Mouse (Mus musculus): ENCODE measurements around the gene Angptl6. TPM values are rescaled to one million over a fixed set of nuclear protein-coding genes. Genes with fewer than 3 reads are reported as not detected.
"Not testable (repeated sequence)": the region's sequence is repeated elsewhere in the genome, so short reads cannot be mapped to it uniquely, and the experiment has no call there.

The Angptl6 gene
- polyA plus RNA-seq, 1 experiment from 2014 or later: 10.4 TPM

GRCm38 (mm10) chr9:20861821-20862220 lies 17.7 kb downstream of the Angptl6 start:
- ATAC-seq: no peak
- Histone ChIP-seq H3K9me3 (no peaks in the 10 kb centered on the region), H3K27me3 (peaks cover 6% of the 10 kb centered on the region), H3K9ac (replicated peaks) (no peak overlapping the region), H3K4me2 (replicated peaks) (no peak overlapping the region), H3K4me1 (replicated peaks) (no peaks in the 10 kb centered on the region), H3K36me3 (no peaks in the 10 kb centered on the region), H3K4me3 (replicated peaks) (no peak overlapping the region), H3K27ac (no peak overlapping the region)
- WGBS: 9% methylated on average over 4 of the region's 4 CpGs

GRCm38 (mm10) chr9:20859926-20860325 lies 19.6 kb downstream of the Angptl6 start:
- no peak for ATAC-seq
- Histone ChIP-seq H3K9ac (replicated peaks) (no peak overlapping the region), H3K9me3 (no peaks in the 10 kb centered on the region), H3K27ac (no peak overlapping the region), H3K4me1 (replicated peaks) (no peaks in the 10 kb centered on the region), H3K4me3 (replicated peaks) (no peak overlapping the region), H3K27me3 (peaks cover 5% of the 10 kb centered on the region; the same call in 1 of the 2 replicates), H3K36me3 (no peaks in the 10 kb centered on the region), H3K4me2 (replicated peaks) (no peak overlapping the region)
- WGBS: 62% methylated on average over 6 of the region's 6 CpGs

- Histone ChIP-seq H3K36me3 (no peaks in the 10 kb centered on the region), H3K9ac (replicated peaks) (no peak overlapping the region), H3K4me2 (replicated peaks) (no peak overlapping the region), H3K4me3 (replicated peaks) (no peak overlapping the region), H3K9me3 (no peaks in the 10 kb centered on the region), H3K27me3 (peaks cover 11% of the 10 kb centered on the region; the same call in 1 of the 2 replicates), H3K4me1 (replicated peaks) (no peaks in the 10 kb centered on the region), H3K27ac (no peak overlapping the region)
- WGBS: 15% methylated on average over 6 of the region's 6 CpGs
- no peak for ATAC-seq
These were observed 22.4 kb downstream of the Angptl6 start for GRCm38 (mm10) chr9:20857131-20857530.

- 97% methylated on average over 2 of the region's 2 CpGs for WGBS
- H3K9ac ChIP-seq (replicated peaks): no peak overlapping the region
- no peaks in the 10 kb centered on the region for H3K9me3 ChIP-seq
- H3K27me3 ChIP-seq: peaks cover 8% of the 10 kb centered on the region; the same call in 1 of the 2 replicates
- H3K4me2 ChIP-seq (replicated peaks): no peak overlapping the region
- no peak for ATAC-seq
- no peak overlapping the region for H3K27ac ChIP-seq
- no peaks in the 10 kb centered on the region for H3K36me3 ChIP-seq
- no peaks in the 10 kb centered on the region for H3K4me1 ChIP-seq (replicated peaks)
- H3K4me3 ChIP-seq (replicated peaks): no peak overlapping the region
These were observed 29.3 kb downstream of the Angptl6 start for GRCm38 (mm10) chr9:20850179-20850578.

- Histone ChIP-seq H3K27me3 (0 out of 2 replicates have a peak, but pooled peaks cover 3% of the 10 kb centered on the region), H3K4me2 (replicated peaks) (no peak overlapping the region), H3K27ac (no peak overlapping the region), H3K4me1 (replicated peaks) (no peaks in the 10 kb centered on the region), H3K36me3 (no peaks in the 10 kb centered on the region), H3K9me3 (no peaks in the 10 kb centered on the region), H3K4me3 (replicated peaks) (no peak overlapping the region), H3K9ac (replicated peaks) (no peak overlapping the region)
- 31% methylated on average over 2 of the region's 2 CpGs for WGBS
- ATAC-seq: 0 out of 2 replicates have a peak, but pooled peaks have one; percentile 30
These were observed 36.9 kb downstream of the Angptl6 start for GRCm38 (mm10) chr9:20842670-20843069.

- H3K27ac ChIP-seq: no peak overlapping the region
- H3K9me3 ChIP-seq: no peaks in the 10 kb centered on the region
- WGBS: 66% methylated on average over 4 of the region's 4 CpGs
- H3K27me3 ChIP-seq: 0 out of 2 replicates have a peak, but pooled peaks cover 3% of the 10 kb centered on the region
- H3K4me2 ChIP-seq (replicated peaks): no peak overlapping the region
- no peak for ATAC-seq
- no peak overlapping the region for H3K4me3 ChIP-seq (replicated peaks)
- no peaks in the 10 kb centered on the region for H3K4me1 ChIP-seq (replicated peaks)
- no peaks in the 10 kb centered on the region for H3K36me3 ChIP-seq
- H3K9ac ChIP-seq (replicated peaks): no peak overlapping the region
These were observed 37.3 kb downstream of the Angptl6 start for GRCm38 (mm10) chr9:20842211-20842610.

GRCm38 (mm10) chr9:20838931-20839330 lies 40.6 kb downstream of the Angptl6 start:
- Histone ChIP-seq H3K36me3 (no peaks in the 10 kb centered on the region), H3K27me3 (0 out of 2 replicates have a peak, but pooled peaks cover 3% of the 10 kb centered on the region), H3K4me1 (replicated peaks) (no peaks in the 10 kb centered on the region), H3K27ac (no peak overlapping the region), H3K4me3 (replicated peaks) (no peak overlapping the region), H3K4me2 (replicated peaks) (no peak overlapping the region), H3K9ac (replicated peaks) (no peak overlapping the region), H3K9me3 (no peaks in the 10 kb centered on the region)
- no peak for ATAC-seq
- 41% methylated on average over 6 of the region's 6 CpGs for WGBS

GRCm38 (mm10) chr9:20837184-20837947 lies 42.2 kb downstream of the Angptl6 start:
- Histone ChIP-seq H3K9me3 (no peaks in the 10 kb centered on the region), H3K4me2 (replicated peaks) (no peak overlapping the region), H3K27me3 (0 out of 2 replicates have a peak, but pooled peaks cover 3% of the 10 kb centered on the region), H3K9ac (replicated peaks) (no peak overlapping the region), H3K36me3 (no peaks in the 10 kb centered on the region), H3K27ac (no peak overlapping the region), H3K4me1 (replicated peaks) (no peaks in the 10 kb centered on the region), H3K4me3 (replicated peaks) (no peak overlapping the region)
- ATAC-seq: no peak
- 82% methylated on average over 9 of the region's 9 CpGs for WGBS

- not testable (repeated sequence) for H3K27me3 ChIP-seq; H3K9ac ChIP-seq (replicated peaks); H3K4me2 ChIP-seq (replicated peaks); H3K4me1 ChIP-seq (replicated peaks); H3K36me3 ChIP-seq; ATAC-seq; H3K27ac ChIP-seq; H3K4me3 ChIP-seq (replicated peaks); H3K9me3 ChIP-seq
- 81% methylated on average over 11 of the region's 11 CpGs for WGBS
These were observed 44.0 kb downstream of the Angptl6 start for GRCm38 (mm10) chr9:20835431-20835954.

- Histone ChIP-seq H3K4me2 (replicated peaks) (no peak overlapping the region), H3K36me3 (no peaks in the 10 kb centered on the region), H3K9me3 (no peaks in the 10 kb centered on the region), H3K27me3 (peaks cover 6% of the 10 kb centered on the region; the same call in 1 of the 2 replicates), H3K9ac (replicated peaks) (no peak overlapping the region), H3K4me1 (replicated peaks) (peaks cover 7% of the 10 kb centered on the region; the same call in 1 of the 2 replicates), H3K4me3 (replicated peaks) (no peak overlapping the region), H3K27ac (no peak overlapping the region)
- ATAC-seq: no peak
- 80% methylated on average over 1 of the region's 1 CpGs for WGBS
These were observed 44.6 kb downstream of the Angptl6 start for GRCm38 (mm10) chr9:20834881-20835280.

GRCm38 (mm10) chr9:20830901-20831643 lies 48.5 kb downstream of the Angptl6 start:
- Histone ChIP-seq H3K4me3 (replicated peaks) (peak overlapping the region; percentile 8; the same call in 1 of the 2 replicates), H3K9me3 (no peaks in the 10 kb centered on the region), H3K27ac (0 out of 2 replicates have a peak overlapping the region, but pooled peaks have one; percentile 39), H3K36me3 (no peaks in the 10 kb centered on the region), H3K9ac (replicated peaks) (peak overlapping the region; percentile 62), H3K27me3 (peaks cover 10% of the 10 kb centered on the region; the same call in 1 of the 2 replicates), H3K4me2 (replicated peaks) (peak overlapping the region; percentile 40), H3K4me1 (replicated peaks) (peaks cover 7% of the 10 kb centered on the region; the same call in 1 of the 2 replicates)
- ATAC-seq: peak; percentile 97
- WGBS: 14% methylated on average over 19 of the region's 19 CpGs

- Histone ChIP-seq H3K27me3 (peaks cover 10% of the 10 kb centered on the region; the same call in 1 of the 2 replicates), H3K4me3 (replicated peaks) (no peak overlapping the region), H3K9ac (replicated peaks) (no peak overlapping the region), H3K27ac (no peak overlapping the region), H3K9me3 (no peaks in the 10 kb centered on the region), H3K36me3 (no peaks in the 10 kb centered on the region), H3K4me2 (replicated peaks) (no peak overlapping the region), H3K4me1 (replicated peaks) (peaks cover 7% of the 10 kb centered on the region; the same call in 1 of the 2 replicates)
- no peak for ATAC-seq
- WGBS: 93% methylated on average over 1 of the region's 1 CpGs
These were observed 51.4 kb downstream of the Angptl6 start for GRCm38 (mm10) chr9:20828127-20828526.

Data from midbrain, embryonic 13.5 days (tissue).